Mouse (Mus musculus) limb, embryonic 11.5 days (tissue): ENCODE results near the gene Nmnat2. TPM values are rescaled to one million over a fixed set of nuclear protein-coding genes. Genes with fewer than 3 reads are reported as not detected.

ENCODE experiments used
- ATAC-seq: fragments of 200-750 bp; cut with Nextera tagmentation; 2 replicates; pipeline ENCODE4 v1.8.0; 2017; ENCODE audit warnings: low read depth; ENCODE audit not compliant: insufficient number of reproducible peaks, low FRiP score, low TSS enrichment
- DNase-seq: peaks from one replicate; pipeline ENCODE4 v3.0.0-alpha.2; 2015; ENCODE audit warnings: low spot score
- H3K27ac ChIP-seq: fragments of 300-500 bp; sonication (generic); replicated peaks from 2 replicates; pipeline ENCODE4 v1.5.1; 2014; ENCODE audit warnings: low read depth, mild to moderate bottlenecking, low read length
- H3K27me3 ChIP-seq: fragments of 300-500 bp; sonication (generic); 2 replicates; pipeline ENCODE4 v1.6.1; 2014; ENCODE audit warnings: mild to moderate bottlenecking, low read length, mixed read lengths; ENCODE audit not compliant: control insufficient read depth, insufficient read depth
- H3K36me3 ChIP-seq: fragments of 300-500 bp; sonication (generic); 2 replicates; pipeline ENCODE4 v1.6.1; 2014; ENCODE audit warnings: mild to moderate bottlenecking, low read length, moderate library complexity, mixed read lengths; ENCODE audit not compliant: control insufficient read depth, insufficient read depth
- H3K4me1 ChIP-seq: fragments of 300-500 bp; sonication (generic); 2 replicates; pipeline ENCODE4 v1.6.1; 2014; ENCODE audit warnings: low read length, mixed read lengths; ENCODE audit not compliant: control insufficient read depth, insufficient read depth
- H3K4me2 ChIP-seq: fragments of 300-500 bp; sonication (generic); 2 replicates; pipeline ENCODE4 v1.6.1; 2014; ENCODE audit warnings: low read depth, mild to moderate bottlenecking, moderate library complexity; ENCODE audit not compliant: severe bottlenecking
- H3K4me3 ChIP-seq: fragments of 300-500 bp; sonication (generic); 2 replicates; pipeline ENCODE4 v1.5.1; 2014; ENCODE audit warnings: low read depth, low read length
- H3K9ac ChIP-seq: fragments of 300-500 bp; sonication (generic); 2 replicates; pipeline ENCODE4 v1.6.1; 2014; ENCODE audit warnings: mild to moderate bottlenecking, low read length
- H3K9me3 ChIP-seq: fragments of 300-500 bp; sonication (generic); 2 replicates; pipeline ENCODE4 v1.6.1; 2016; ENCODE audit warnings: low read length; ENCODE audit not compliant: control insufficient read depth
- WGBS: fragments of 180-500 bp; shearing (Covaris S2); extraction: QIAGEN DNeasy Blood & Tissue Kit; methylation state at CpG from one replicate; pipeline ENCODE4 v1.1.7; 2014; 5-methylcytosine and 5-hydroxymethylcytosine counted together
- polyA plus RNA-seq: library from polyadenylated mRNA; unstranded; fragments of >200 nt; fragmentation: Nextera tagmentation; extraction: Ambion mirVana; gene quantifications from 2 replicates; pipeline ENCODE4 v1.2.1, GENCODE M21; 2014

Gene Nmnat2
- polyA plus RNA-seq, 1 experiment from 2014 or later = 0.37 TPM

DNA sequence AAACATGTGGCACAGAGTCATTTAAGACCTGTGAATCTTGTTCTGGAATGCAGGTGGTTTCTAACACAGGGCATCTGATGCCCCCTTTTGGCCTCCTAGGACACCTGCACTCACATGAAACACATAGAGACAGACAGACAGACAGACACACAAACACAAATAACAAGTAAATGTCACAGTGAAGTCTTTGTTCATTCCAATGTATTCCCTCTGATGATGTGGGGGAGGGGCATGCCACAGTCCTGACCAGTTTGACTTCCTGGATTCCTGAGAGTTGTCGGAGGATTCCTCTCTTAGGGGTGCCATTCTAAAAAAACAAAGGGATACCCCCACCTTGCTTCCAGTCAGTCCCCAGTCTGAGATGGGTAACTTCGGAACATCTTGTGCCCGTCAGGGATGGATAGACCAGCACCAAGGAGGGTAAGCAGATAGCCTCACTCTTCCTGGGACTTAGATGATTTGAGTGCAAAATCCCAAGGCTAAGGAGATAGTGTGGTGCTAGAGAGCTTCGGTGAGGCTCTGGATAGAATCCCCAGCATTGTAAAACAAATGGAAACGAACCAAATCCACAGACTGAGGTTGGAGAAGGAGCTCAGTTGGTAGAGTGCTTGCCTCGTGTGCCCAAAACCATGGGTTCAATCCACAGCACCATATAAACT, 142.4 kb downstream of the Nmnat2 start:
- Histone ChIP-seq H3K27ac (no peak overlapping the region; the same call in 1 of the 2 replicates), H3K9me3 (no peaks in the 10 kb centered on the region), H3K4me3 (no peak overlapping the region), H3K27me3 (no peaks in the 10 kb centered on the region), H3K4me1 (peaks cover 19% of the 10 kb centered on the region), H3K9ac (no peak overlapping the region), H3K36me3 (no peaks in the 10 kb centered on the region), H3K4me2 (no peak overlapping the region)
- ATAC-seq (no peak), DNase-seq (no peak)
- 86% methylated on average over 6 of the region's 6 CpGs for WGBS

DNA sequence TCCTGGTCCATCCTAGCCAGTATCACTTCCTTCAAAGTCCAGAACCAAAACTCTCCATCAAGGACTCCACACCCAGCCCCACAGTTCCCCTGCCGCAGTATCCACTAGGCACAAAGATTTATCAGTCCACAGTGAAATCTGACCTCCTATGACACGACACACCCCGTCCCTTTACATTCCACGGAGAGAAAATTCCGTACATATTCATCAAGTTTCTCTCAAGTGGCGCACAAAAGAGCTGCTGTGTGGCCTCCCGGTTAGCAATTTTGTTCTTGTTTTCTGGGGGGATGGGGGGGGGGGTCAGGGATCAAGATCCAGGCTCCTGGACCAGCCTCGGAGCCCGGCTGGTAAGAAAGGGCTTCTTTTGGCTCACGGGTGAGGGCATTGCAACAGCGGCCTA, 143.8 kb downstream of the Nmnat2 start:
- no peaks in the 10 kb centered on the region for H3K27me3 ChIP-seq
- no peaks in the 10 kb centered on the region for H3K36me3 ChIP-seq
- H3K4me2 ChIP-seq = no peak overlapping the region
- no peak overlapping the region for H3K4me3 ChIP-seq
- ATAC-seq (no peak), DNase-seq (no peak)
- 68% methylated on average over 11 of the region's 11 CpGs for WGBS
- no peaks in the 10 kb centered on the region for H3K9me3 ChIP-seq
- H3K4me1 ChIP-seq = peaks cover 19% of the 10 kb centered on the region
- H3K27ac ChIP-seq = no peak overlapping the region
- H3K9ac ChIP-seq = no peak overlapping the region

DNA sequence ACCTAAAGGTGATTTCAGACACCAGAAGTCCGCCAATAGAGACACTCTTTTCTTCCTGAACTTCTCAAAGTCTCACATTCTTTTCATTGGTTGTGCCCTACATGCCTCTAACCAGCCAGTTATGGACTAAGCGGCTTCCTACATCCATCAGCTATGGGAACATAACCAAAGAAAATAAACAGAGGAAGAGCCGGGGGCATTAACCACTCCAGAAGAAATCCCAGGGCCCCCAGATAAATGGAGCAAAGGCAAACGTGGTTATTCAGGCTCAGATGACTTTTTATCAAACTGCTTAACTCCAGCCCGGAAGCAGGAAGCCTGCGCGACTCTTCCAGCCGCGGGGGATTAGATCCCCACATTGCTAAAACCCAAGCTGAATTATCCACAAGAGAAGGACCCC, 146.1 kb downstream of the Nmnat2 start:
- Histone ChIP-seq H3K36me3 (no peaks in the 10 kb centered on the region), H3K9ac (no peak overlapping the region), H3K27ac (no peak overlapping the region), H3K4me2 (no peak overlapping the region), H3K9me3 (no peaks in the 10 kb centered on the region), H3K4me1 (peaks cover 17% of the 10 kb centered on the region), H3K27me3 (no peaks in the 10 kb centered on the region), H3K4me3 (no peak overlapping the region)
- no peak for DNase-seq
- no peak for ATAC-seq
- WGBS = 71% methylated on average over 9 of the region's 9 CpGs

DNA sequence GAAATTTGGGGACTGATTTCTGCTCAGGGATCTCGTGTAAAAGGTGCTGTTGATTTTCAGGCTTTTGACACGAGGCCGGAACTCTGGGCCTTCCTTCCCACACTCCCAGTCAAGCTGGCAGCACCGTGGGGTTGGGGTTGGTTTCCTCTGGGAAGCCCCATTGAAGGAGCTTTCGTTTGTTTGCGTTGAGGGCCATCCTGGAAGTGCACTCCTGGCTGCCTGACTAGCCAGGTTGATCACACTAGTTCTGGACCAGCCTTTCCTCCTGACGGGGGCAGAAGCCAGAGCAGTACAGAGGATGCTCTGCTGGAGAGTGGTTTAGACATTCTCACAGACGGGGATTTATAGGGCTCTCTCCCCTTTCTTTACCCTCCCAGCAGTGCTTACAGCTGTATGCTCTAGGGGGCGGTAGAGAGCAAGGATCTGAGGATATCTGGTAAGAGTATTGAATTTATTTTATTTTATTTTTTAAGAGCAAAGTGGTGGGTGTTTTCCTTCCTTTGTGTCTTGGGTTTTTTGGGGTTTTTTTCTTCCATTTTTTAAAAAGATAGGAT, 146.6 kb downstream of the Nmnat2 start:
- ATAC-seq = no peak
- no peak overlapping the region for H3K4me3 ChIP-seq
- H3K27ac ChIP-seq = no peak overlapping the region
- H3K9me3 ChIP-seq = no peaks in the 10 kb centered on the region
- no peaks in the 10 kb centered on the region for H3K36me3 ChIP-seq
- no peaks in the 10 kb centered on the region for H3K27me3 ChIP-seq
- H3K4me1 ChIP-seq = peaks cover 12% of the 10 kb centered on the region
- 48% methylated on average over 9 of the region's 9 CpGs for WGBS
- H3K4me2 ChIP-seq = no peak overlapping the region
- no peak overlapping the region for H3K9ac ChIP-seq
- DNase-seq = peak; percentile 51

DNA sequence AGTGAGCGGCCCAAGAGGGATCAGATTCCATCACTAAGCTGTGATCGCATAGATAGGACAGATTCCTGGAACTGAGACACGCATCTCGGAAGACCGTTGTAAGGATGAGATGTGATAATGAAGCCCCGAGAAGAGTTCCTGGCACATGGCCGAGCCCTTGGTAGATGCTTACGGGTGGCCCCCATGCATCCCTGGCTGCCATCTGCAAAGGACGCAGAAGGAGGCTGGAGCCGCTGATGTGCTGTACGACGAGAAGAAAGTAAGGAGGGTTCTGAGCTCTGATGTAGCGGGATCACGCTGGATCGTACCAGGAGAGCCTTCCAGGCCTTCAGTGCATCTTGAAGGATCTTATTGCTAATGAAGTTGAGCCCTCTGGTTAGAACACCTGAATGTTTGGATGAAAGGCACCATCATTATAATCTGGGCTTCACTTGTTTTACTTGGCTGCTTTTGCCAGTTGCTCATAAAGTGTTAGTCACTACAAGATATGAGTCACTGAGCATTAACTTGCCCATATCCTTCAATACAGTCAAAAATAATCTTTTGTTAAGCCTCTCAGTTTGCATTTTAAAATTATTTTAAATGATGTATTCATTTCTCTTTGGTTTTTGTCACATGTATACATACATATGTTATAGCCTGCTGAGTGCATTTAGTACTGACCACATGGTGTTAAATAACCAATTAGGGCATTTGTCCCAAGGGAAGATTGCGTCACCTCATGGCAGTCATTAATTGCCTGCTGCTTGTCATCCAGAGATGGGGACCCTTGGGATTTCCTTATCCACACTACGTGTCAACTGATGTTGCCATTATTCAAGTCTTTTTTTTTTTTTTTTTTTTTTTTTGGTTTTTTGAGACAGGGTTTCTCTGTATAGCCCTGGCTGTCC, 147.7 kb downstream of the Nmnat2 start:
- ATAC-seq = no peak
- Histone ChIP-seq H3K27ac (no peak overlapping the region), H3K4me3 (no peak overlapping the region), H3K4me2 (no peak overlapping the region), H3K27me3 (no peaks in the 10 kb centered on the region), H3K36me3 (no peaks in the 10 kb centered on the region), H3K9me3 (no peaks in the 10 kb centered on the region), H3K4me1 (peaks cover 6% of the 10 kb centered on the region; the same call in 1 of the 2 replicates), H3K9ac (no peak overlapping the region)
- WGBS = 92% methylated on average over 17 of the region's 17 CpGs
- DNase-seq = no peak

DNA sequence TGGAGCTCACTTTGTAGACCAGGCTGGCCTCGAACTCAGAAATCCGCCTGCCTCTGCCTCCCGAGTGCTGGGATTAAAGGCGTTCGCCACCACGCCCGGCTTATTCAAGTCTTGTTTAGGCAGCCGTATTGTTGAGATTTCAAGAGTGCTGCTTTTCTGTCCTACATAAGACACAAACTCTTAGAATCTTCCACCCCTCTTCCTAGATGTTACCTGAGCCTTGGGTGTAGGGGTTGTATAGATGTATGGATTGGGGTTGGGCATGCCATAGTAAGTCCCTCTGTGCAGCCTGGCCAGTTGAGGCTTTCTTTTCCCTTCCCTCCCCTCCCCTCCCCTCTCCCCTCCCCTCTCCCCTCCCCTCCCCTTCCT, 148.4 kb downstream of the Nmnat2 start:
- Histone ChIP-seq H3K27me3 (no peaks in the 10 kb centered on the region), H3K27ac (no peak overlapping the region), H3K4me3 (no peak overlapping the region), H3K9me3 (no peaks in the 10 kb centered on the region), H3K9ac (no peak overlapping the region), H3K4me2 (no peak overlapping the region), H3K4me1 (peaks cover 6% of the 10 kb centered on the region; the same call in 1 of the 2 replicates), H3K36me3 (no peaks in the 10 kb centered on the region)
- 94% methylated on average over 8 of the region's 8 CpGs for WGBS
- no peak for ATAC-seq
- no peak for DNase-seq

DNA sequence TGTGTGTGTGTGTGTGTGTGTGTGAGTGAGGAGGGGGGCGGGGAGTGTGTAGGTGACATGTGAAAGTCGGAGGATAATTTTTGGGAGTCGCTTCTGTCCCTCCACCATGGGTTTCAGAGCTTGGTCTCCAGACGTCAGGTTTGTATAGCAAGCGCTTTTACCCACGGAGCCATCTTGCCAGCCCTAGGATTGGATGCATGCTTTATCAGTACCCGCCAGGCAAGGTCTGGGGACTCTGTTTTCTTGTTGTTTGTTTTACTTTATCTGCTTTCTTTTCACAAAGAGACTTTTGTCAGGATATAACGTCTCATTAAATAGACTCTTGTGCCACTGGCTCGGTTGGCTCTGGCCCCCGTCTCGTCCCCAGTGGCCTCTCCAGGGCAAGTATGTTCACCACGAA, 150.0 kb downstream of the Nmnat2 start:
- H3K27ac ChIP-seq = no peak overlapping the region
- 79% methylated on average over 12 of the region's 12 CpGs for WGBS

DNA sequence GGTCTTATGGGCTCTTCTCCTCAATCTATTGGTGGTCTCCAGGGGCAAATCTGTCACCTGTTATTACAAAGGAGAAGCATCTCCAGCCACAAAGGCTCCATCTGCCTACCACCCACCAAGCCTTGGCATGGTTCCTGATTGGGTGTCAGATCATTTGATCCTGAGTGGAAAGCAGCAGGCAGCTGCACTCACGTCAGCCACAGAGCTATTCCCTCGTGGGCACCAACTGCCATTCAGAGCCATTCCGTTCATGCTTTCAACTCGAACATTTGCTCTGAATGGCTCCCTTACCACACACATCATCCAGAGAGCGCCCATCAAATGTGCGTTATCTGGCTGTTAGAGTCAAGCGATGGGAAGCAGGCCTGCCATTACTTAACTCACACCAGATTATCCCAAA, 153.1 kb downstream of the Nmnat2 start:
- H3K9me3 ChIP-seq = no peaks in the 10 kb centered on the region
- WGBS = 49% methylated on average over 7 of the region's 7 CpGs
- no peak overlapping the region for H3K27ac ChIP-seq
- DNase-seq (no peak), ATAC-seq (no peak)
- H3K9ac ChIP-seq = no peak overlapping the region
- H3K4me3 ChIP-seq = no peak overlapping the region
- H3K4me1 ChIP-seq = no peaks in the 10 kb centered on the region
- no peak overlapping the region for H3K4me2 ChIP-seq
- H3K27me3 ChIP-seq = no peaks in the 10 kb centered on the region
- H3K36me3 ChIP-seq = no peaks in the 10 kb centered on the region

More for the DNA sequence above, 150.0 kb downstream of the Nmnat2 start:
- no peaks in the 10 kb centered on the region for H3K36me3 ChIP-seq
- DNase-seq (no peak), ATAC-seq (no peak)
- H3K4me1 ChIP-seq = no peaks in the 10 kb centered on the region
- no peaks in the 10 kb centered on the region for H3K27me3 ChIP-seq
- no peak overlapping the region for H3K4me3 ChIP-seq
- H3K4me2 ChIP-seq = no peak overlapping the region
- no peak overlapping the region for H3K9ac ChIP-seq
- no peaks in the 10 kb centered on the region for H3K9me3 ChIP-seq
